Mouse (Mus musculus) right cerebral cortex, adult 2 months (tissue): ENCODE results near the gene Ereg.

Experiments
- DNase-seq, 2 experiments: peaks; one replicate each; pipeline ENCODE4 v3.0.0; 2021 to 2022; ENCODE audit warnings: low spot score in 2 of 2

Ereg gene

GRCm38 (mm10) chr5:91111019-91111418, 36.6 kb downstream of the Ereg start:
- no peak for DNase-seq

GRCm38 (mm10) chr5:91113967-91114366, 39.5 kb downstream of the Ereg start:
- no peak for DNase-seq

GRCm38 (mm10) chr5:91114574-91114973, 40.2 kb downstream of the Ereg start:
- DNase-seq = no peak

DNA sequence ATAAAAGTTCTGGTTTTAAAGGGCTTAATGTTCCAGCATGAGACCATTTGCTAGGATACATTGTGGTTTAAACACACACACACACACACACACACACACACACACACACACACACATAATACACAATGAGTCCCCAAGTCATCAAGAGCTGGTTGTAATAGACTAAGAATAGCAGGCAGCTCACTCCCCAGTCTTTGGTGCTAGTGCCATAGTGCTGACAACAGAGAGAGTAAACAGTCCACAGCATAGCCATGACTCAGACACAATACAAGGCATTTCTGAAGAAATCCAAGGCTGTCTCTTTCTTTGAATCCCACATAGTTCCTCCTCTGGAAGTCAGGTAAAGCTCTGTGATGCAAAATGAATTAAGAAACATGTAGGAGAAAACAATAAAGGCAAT, 44.2 kb downstream of the Ereg start:
- DNase-seq = no peak

DNA sequence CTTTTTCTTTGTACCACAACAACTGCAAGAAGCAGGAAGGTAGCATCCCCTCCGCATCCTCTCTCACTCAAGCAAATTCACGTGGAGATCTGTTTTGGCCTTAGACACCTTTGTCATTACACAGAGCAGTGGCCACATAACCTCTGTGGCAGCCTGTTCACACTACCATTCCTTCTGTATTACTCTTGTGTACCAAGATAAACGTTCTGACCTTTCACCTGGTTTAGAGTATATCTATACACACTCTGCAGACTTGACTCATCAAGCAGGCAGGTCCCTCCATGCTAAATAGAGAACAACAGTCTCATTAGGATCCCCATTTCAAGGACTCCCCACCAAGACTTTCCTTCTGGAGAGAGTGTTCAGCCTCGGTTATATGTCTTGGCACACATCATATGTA, 49.0 kb downstream of the Ereg start:
- DNase-seq = no peak

DNA sequence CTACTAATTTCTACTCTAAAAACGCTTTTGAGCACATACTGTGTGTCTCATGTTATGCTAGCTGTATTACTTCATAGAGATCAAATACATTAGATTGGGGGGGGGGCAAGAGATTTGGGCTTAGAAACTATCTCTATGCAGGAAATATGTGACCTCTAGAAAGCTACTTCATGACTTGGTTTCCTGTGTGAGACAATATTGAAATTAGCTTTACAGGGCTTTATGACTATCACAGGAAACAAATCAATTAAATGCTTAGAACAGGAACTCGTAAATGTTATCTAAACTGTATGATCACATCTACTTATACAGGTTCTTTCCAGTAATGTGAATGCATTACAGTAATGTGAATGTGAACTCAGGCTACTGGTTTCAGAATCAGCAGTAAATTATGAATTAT, 49.7 kb downstream of the Ereg start:
- DNase-seq = no peak

DNA sequence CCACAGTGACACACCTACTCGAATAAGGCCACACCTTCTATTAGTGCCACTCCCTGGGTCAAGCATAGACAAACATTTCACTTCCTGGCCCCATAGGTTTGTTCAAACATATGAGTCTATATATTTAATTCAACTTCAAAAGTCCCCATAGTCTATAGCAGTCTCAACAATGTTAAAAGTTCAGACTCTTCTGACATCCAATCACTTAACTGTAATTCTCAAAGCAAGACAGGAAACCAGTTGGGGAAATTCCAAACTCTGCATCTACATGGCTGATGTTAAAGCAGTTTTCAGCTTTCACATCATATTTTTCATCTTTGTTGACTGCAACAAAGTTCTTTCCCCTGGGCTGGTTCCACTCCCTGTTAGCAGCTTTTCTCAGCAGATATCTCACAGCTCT, 52.2 kb downstream of the Ereg start:
- DNase-seq = no peak

DNA sequence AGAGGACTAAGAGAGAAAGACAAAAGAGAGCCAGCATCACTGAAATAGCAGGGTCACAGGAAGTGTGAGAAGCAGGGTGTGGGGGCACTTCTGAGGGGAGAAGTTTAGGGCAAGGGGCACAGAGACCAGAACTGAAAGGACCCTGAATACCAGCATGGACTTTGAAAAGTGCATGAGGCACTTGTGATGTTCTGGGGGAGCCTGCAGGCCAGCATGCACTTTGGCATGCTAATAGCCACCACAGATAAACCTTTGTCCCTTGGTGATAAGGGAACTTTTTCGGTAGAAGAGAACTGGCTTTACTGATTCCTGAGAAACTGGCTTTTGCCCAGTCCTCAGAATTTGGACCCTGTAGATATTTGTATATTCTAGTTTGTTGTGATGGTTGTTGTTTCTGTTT, 60.5 kb downstream of the Ereg start:
- DNase-seq = no peak

- DNase-seq = no peak
Measured at GRCm38 (mm10) chr5:91138970-91139369, 64.5 kb downstream of the Ereg start.

- DNase-seq = peak; percentile 40
Measured at GRCm38 (mm10) chr5:91139446-91139873, 65.0 kb downstream of the Ereg start, which contains the start of gene Areg. Gene Areg, plus strand, starts transcription at chr5:91139599.

DNA sequence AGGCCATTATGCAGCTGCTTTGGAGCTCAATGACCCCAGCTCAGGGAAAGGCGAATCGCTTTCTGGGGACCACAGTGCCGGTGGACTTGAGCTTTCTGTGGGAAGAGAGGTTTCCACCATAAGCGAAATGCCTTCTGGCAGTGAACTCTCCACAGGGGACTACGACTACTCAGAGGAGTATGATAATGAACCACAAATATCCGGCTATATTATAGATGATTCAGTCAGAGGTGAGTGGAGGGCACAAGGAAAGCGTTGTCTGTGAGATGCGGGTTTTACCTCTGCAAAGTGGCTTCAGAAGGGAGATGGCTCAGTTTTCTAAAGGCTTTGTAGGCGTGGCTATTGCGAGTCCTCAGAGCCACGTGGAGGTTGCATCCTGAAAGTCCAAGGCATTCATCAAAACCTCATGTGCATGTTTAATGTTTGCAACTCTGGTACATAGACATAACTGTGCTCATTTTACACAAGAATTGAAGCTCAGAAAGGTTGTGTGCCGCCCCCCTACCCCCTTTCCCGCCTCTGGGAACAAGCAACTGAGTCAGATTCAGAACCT, 66.5 kb downstream of the Ereg start:
- DNase-seq = no peak
